Mouse (Mus musculus): ENCODE measurements around the gene Rxfp4. TPM values are rescaled to one million over a fixed set of nuclear protein-coding genes. Genes with fewer than 3 reads are reported as not detected.

Gene Rxfp4
- polyA plus RNA-seq, 1 experiment from 2014 or later, result not detected

GRCm38 (mm10) chr3:88685958-88686451 lies 33.1 kb upstream of the Rxfp4 start:
- DNase-seq (ENCODE audit: low spot score) (peak; percentile 70), ATAC-seq (ENCODE audit: insufficient read depth, low FRiP score, low TSS enrichment) (peak; percentile 77)
- peaks cover 14% of the 10 kb centered on the region for H3K36me3 ChIP-seq (ENCODE audit: control insufficient read depth, insufficient read depth, low read length)
- 0% methylated on average over 44 of the region's 45 CpGs for WGBS
- no peaks in the 10 kb centered on the region for H3K27me3 ChIP-seq (ENCODE audit: control insufficient read depth, insufficient read depth, low read length)
- peaks cover 12% of the 10 kb centered on the region for H3K4me1 ChIP-seq (ENCODE audit: control insufficient read depth, insufficient read depth, low read length)
- H3K9me3 ChIP-seq (ENCODE audit: control insufficient read depth, low read length), result no peaks in the 10 kb centered on the region
- peak overlapping the region; percentile 81 for H3K27ac ChIP-seq (ENCODE audit: low read depth, low read length)
- peak overlapping the region; percentile 93 for H3K4me2 ChIP-seq (ENCODE audit: low read depth)
- peak overlapping the region; percentile 98 for H3K4me3 ChIP-seq (ENCODE audit: low read depth, low read length)
- peak overlapping the region; percentile 96 for H3K9ac ChIP-seq (ENCODE audit: low read length)

- under 1% methylated on average over 47 of the region's 47 CpGs for WGBS
- Histone ChIP-seq H3K4me1 (ENCODE audit: control insufficient read depth, insufficient read depth, low read length) (peaks cover 12% of the 10 kb centered on the region), H3K9ac (ENCODE audit: low read length) (peak within 1 kb of the TSS; percentile 96), H3K27me3 (ENCODE audit: control insufficient read depth, insufficient read depth, low read length) (no peaks in the 10 kb centered on the region), H3K4me3 (ENCODE audit: low read depth, low read length) (peak within 1 kb of the TSS; percentile 98), H3K9me3 (ENCODE audit: control insufficient read depth, low read length) (no peaks in the 10 kb centered on the region), H3K27ac (ENCODE audit: low read depth, low read length) (peak within 1 kb of the TSS; percentile 81), H3K4me2 (ENCODE audit: low read depth) (peak within 1 kb of the TSS; percentile 93), H3K36me3 (ENCODE audit: control insufficient read depth, insufficient read depth, low read length) (peaks cover 9% of the 10 kb centered on the region)
- DNase-seq (ENCODE audit: low spot score), result peak; percentile 96
- peak; percentile 99 for ATAC-seq (ENCODE audit: insufficient read depth, low FRiP score, low TSS enrichment)
Observed at GRCm38 (mm10) chr3:88684980-88685941, 32.3 kb upstream of the Rxfp4 start, which contains the start of gene Khdc4. Gene Khdc4, plus strand, starts transcription at chr3:88685803.

- no peaks in the 10 kb centered on the region for H3K9me3 ChIP-seq (ENCODE audit: control insufficient read depth, low read length)
- no peak for ATAC-seq (ENCODE audit: insufficient read depth, low FRiP score, low TSS enrichment)
- 66% methylated on average over 7 of the region's 8 CpGs for WGBS
Observed at GRCm38 (mm10) chr3:88684236-88684979, 31.5 kb upstream of the Rxfp4 start.

GRCm38 (mm10) chr3:88683814-88684213 lies 30.9 kb upstream of the Rxfp4 start:
- no peak for ATAC-seq (ENCODE audit: insufficient read depth, low FRiP score, low TSS enrichment)
- Histone ChIP-seq H3K27ac (ENCODE audit: low read depth, low read length) (no peak overlapping the region), H3K4me1 (ENCODE audit: control insufficient read depth, insufficient read depth, low read length) (peaks cover 12% of the 10 kb centered on the region), H3K27me3 (ENCODE audit: control insufficient read depth, insufficient read depth, low read length) (no peaks in the 10 kb centered on the region), H3K4me2 (ENCODE audit: low read depth) (no peak overlapping the region), H3K36me3 (ENCODE audit: control insufficient read depth, insufficient read depth, low read length) (peaks cover 2% of the 10 kb centered on the region), H3K4me3 (ENCODE audit: low read depth, low read length) (no peak overlapping the region), H3K9me3 (ENCODE audit: control insufficient read depth, low read length) (no peaks in the 10 kb centered on the region), H3K9ac (ENCODE audit: low read length) (no peak overlapping the region)
- DNase-seq (ENCODE audit: low spot score), result no peak
- 97% methylated on average over 2 of the region's 2 CpGs for WGBS

More at GRCm38 (mm10) chr3:88684236-88684979, 31.5 kb upstream of the Rxfp4 start:
- H3K9ac ChIP-seq (ENCODE audit: low read length), result no peak overlapping the region
- peak overlapping the region; percentile 37 for H3K4me2 ChIP-seq (ENCODE audit: low read depth)
- H3K36me3 ChIP-seq (ENCODE audit: control insufficient read depth, insufficient read depth, low read length), result peaks cover 6% of the 10 kb centered on the region
- H3K4me1 ChIP-seq (ENCODE audit: control insufficient read depth, insufficient read depth, low read length), result peaks cover 12% of the 10 kb centered on the region
- no peak for DNase-seq (ENCODE audit: low spot score)
- peak overlapping the region; percentile 98 for H3K4me3 ChIP-seq (ENCODE audit: low read depth, low read length)
- H3K27me3 ChIP-seq (ENCODE audit: control insufficient read depth, insufficient read depth, low read length), result no peaks in the 10 kb centered on the region
- H3K27ac ChIP-seq (ENCODE audit: low read depth, low read length), result no peak overlapping the region

GRCm38 (mm10) chr3:88677399-88677798 lies 24.5 kb upstream of the Rxfp4 start:
- DNase-seq (ENCODE audit: low spot score) (peak; percentile 75), ATAC-seq (ENCODE audit: insufficient read depth, low FRiP score, low TSS enrichment) (peak; percentile 60; the same call in 1 of the 2 replicates)
- 0 out of 2 replicates have a peak overlapping the region, but pooled peaks have one; percentile 12 for H3K4me3 ChIP-seq (ENCODE audit: low read depth, low read length)
- no peak overlapping the region for H3K27ac ChIP-seq (ENCODE audit: low read depth, low read length)
- H3K9ac ChIP-seq (ENCODE audit: low read length), result no peak overlapping the region
- no peaks in the 10 kb centered on the region for H3K9me3 ChIP-seq (ENCODE audit: control insufficient read depth, low read length)
- peak overlapping the region; percentile 37 for H3K4me2 ChIP-seq (ENCODE audit: low read depth)
- no peaks in the 10 kb centered on the region for H3K4me1 ChIP-seq (ENCODE audit: control insufficient read depth, insufficient read depth, low read length)
- WGBS, result 12% methylated on average over 11 of the region's 11 CpGs
- H3K27me3 ChIP-seq (ENCODE audit: control insufficient read depth, insufficient read depth, low read length), result no peaks in the 10 kb centered on the region
- H3K36me3 ChIP-seq (ENCODE audit: control insufficient read depth, insufficient read depth, low read length), result no peaks in the 10 kb centered on the region

- Histone ChIP-seq H3K27me3 (ENCODE audit: control insufficient read depth, insufficient read depth, low read length) (no peaks in the 10 kb centered on the region), H3K4me1 (ENCODE audit: control insufficient read depth, insufficient read depth, low read length) (no peaks in the 10 kb centered on the region), H3K4me3 (ENCODE audit: low read depth, low read length) (no peak overlapping the region), H3K27ac (ENCODE audit: low read depth, low read length) (no peak overlapping the region), H3K36me3 (ENCODE audit: control insufficient read depth, insufficient read depth, low read length) (no peaks in the 10 kb centered on the region), H3K9me3 (ENCODE audit: control insufficient read depth, low read length) (no peaks in the 10 kb centered on the region), H3K9ac (ENCODE audit: low read length) (no peak overlapping the region), H3K4me2 (ENCODE audit: low read depth) (no peak overlapping the region)
- DNase-seq (ENCODE audit: low spot score) (no peak), ATAC-seq (ENCODE audit: insufficient read depth, low FRiP score, low TSS enrichment) (no peak)
- 84% methylated on average over 4 of the region's 4 CpGs for WGBS
Observed at GRCm38 (mm10) chr3:88664095-88664494, 11.2 kb upstream of the Rxfp4 start.

- no peak overlapping the region for H3K9ac ChIP-seq (ENCODE audit: low read length)
- no peak overlapping the region for H3K4me2 ChIP-seq (ENCODE audit: low read depth)
- no peak overlapping the region for H3K27ac ChIP-seq (ENCODE audit: low read depth, low read length)
- no peak for DNase-seq (ENCODE audit: low spot score)
- ATAC-seq (ENCODE audit: insufficient read depth, low FRiP score, low TSS enrichment), result no peak
- no peaks in the 10 kb centered on the region for H3K27me3 ChIP-seq (ENCODE audit: control insufficient read depth, insufficient read depth, low read length)
- no peaks in the 10 kb centered on the region for H3K4me1 ChIP-seq (ENCODE audit: control insufficient read depth, insufficient read depth, low read length)
- no peaks in the 10 kb centered on the region for H3K9me3 ChIP-seq (ENCODE audit: control insufficient read depth, low read length)
- H3K36me3 ChIP-seq (ENCODE audit: control insufficient read depth, insufficient read depth, low read length), result no peaks in the 10 kb centered on the region
- 44% methylated on average over 6 of the region's 6 CpGs for WGBS
- H3K4me3 ChIP-seq (ENCODE audit: low read depth, low read length), result no peak overlapping the region
Observed at GRCm38 (mm10) chr3:88659798-88660197, 6.9 kb upstream of the Rxfp4 start.

- Histone ChIP-seq H3K27ac (ENCODE audit: low read depth, low read length) (no peak overlapping the region), H3K4me1 (ENCODE audit: control insufficient read depth, insufficient read depth, low read length) (no peaks in the 10 kb centered on the region), H3K27me3 (ENCODE audit: control insufficient read depth, insufficient read depth, low read length) (no peaks in the 10 kb centered on the region), H3K4me3 (ENCODE audit: low read depth, low read length) (no peak overlapping the region), H3K9ac (ENCODE audit: low read length) (no peak overlapping the region), H3K36me3 (ENCODE audit: control insufficient read depth, insufficient read depth, low read length) (no peaks in the 10 kb centered on the region), H3K4me2 (ENCODE audit: low read depth) (no peak overlapping the region), H3K9me3 (ENCODE audit: control insufficient read depth, low read length) (no peaks in the 10 kb centered on the region)
- DNase-seq (ENCODE audit: low spot score) (no peak), ATAC-seq (ENCODE audit: insufficient read depth, low FRiP score, low TSS enrichment) (no peak)
- 84% methylated on average over 5 of the region's 5 CpGs for WGBS
Observed at GRCm38 (mm10) chr3:88658441-88659127, 5.6 kb upstream of the Rxfp4 start.
